Mouse (Mus musculus): Measurements from ENCODE around the gene Gm20388.

Gene Gm20388

DNA sequence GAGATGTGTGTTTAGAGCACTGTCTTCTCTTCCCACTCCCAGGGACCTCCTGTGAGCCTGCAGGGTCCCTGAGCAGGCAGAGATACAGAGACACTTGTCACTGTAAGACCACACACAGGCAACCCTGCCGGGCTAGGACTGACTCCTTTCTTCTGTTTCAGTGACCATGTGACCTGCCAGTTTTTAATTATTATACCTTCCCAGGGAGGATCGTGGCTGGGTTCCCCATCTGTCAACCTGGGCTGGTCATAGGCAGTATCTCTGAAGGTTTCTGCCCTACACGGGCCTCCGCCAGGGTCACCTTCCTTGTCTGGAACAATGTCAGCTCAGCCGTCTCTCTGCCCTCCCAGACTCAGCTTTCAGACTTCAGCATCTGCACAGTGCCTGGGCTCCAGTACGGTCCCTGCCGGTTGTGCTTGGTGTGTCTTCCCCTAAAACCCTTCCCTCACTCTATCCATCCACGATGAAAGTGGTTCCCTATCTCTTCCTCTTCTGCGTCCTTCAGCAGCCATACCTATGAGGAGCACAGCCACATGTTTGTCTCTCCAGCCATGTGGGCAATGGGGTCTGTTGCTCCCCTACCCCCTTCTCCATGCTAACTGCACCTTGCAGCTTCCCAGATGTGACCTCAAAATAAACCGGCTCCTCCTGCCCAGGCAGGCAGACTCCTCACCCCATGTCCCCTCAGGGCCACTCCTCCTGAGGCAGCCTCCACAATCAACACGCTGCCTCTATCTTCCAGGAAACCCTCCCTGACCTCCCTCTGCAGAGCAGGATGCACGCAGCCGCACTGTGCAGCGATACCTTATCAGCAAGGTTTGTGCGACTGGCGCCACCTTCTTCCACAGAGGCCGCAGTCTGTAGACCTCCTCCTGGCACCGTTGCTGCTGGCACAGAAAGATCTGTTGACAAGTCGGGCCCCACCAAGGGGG lies 2825.2 kb downstream of the Gm20388 start:
- no peak for DNase-seq (ENCODE audit: low spot score)

DNA sequence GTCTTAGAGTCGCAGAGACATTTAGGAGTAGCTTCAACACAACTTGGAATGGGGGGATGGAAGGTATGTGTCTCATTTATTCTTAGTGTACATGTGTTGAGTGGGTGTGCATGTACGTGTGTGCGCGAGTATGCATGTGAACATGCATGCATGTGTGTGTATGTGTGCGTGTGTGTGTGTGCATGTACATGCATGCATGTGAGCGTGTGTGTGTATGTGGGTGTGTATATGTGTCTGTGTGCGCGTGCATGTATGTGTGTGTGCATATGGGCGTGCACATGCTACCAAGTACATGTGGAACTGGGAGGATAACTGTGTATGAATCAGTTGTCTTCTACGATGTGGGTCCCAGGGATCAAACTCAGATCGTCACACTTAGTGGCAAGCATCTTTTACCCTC lies 2826.0 kb downstream of the Gm20388 start:
- no peak for DNase-seq (ENCODE audit: low spot score)

DNA sequence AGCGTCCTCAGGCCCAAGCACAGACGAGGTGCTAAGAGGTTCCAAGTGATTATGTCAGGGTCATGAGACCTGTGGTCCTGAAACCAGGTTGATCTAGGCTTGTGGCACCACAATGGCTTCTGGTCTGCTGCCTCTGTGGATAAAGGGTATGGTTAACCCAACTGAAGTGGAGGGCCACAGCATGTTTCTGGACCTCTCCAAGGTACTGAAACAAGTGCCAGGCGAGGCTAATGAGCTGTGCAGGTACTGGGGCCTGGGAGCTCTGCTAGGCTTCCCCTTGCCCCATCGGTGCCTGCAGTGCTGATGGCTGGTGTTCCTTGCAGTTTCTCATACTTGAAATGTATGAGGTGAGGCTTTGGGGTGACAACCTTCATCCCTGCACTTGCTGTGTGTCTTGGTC lies 2826.4 kb downstream of the Gm20388 start:
- DNase-seq (ENCODE audit: low spot score), result no peak

DNA sequence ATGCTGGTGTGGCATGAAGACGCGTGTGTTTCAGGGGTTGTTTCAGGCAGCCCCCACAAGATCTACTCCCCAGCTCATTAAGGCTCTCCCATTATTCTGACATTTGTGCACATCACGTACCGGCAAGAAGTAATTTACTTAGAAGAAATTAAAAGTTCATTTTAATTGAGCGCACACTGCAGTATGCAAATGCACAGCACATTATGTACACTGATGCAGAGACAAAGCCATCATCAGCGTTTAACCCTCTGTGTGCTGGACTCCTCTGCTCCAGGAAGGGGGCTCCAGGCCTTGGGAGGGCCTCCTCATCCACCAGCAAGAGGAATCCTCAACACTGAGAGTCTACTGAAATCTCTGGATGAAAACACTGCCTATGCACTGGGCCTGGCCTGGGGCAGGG lies 2827.2 kb downstream of the Gm20388 start:
- DNase-seq (ENCODE audit: low spot score), result no peak

DNA sequence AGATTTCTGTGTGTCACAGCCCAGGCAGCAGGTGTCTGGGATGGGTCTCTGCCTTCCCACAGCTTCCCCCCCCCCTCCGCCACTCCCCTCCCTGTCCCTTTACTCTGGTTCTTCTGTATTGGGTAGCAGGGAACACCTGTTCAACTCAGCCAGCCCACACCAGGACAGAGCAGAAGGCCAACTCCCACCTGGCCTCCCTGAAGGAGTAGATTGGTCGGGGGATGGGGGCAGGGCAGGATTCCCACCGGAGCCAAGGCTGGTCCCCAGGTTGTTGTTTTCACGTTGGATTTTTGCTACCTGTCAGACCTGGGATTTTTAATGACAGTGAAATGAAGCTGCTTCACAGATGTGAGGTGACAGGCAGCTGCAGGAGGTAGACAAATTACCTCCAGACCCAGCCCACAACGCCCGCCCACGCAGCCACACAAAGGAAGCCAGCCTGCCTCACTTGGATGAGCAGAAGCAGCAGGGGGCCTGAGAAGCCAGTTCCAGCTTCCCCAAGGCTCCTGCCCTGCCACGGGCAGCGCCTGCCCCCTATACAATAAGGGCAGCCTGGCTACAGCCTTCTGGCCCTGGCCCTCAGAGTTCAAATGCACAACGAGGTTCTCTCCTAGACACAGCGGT lies 2828.6 kb downstream of the Gm20388 start:
- DNase-seq (ENCODE audit: low spot score), result no peak

DNA sequence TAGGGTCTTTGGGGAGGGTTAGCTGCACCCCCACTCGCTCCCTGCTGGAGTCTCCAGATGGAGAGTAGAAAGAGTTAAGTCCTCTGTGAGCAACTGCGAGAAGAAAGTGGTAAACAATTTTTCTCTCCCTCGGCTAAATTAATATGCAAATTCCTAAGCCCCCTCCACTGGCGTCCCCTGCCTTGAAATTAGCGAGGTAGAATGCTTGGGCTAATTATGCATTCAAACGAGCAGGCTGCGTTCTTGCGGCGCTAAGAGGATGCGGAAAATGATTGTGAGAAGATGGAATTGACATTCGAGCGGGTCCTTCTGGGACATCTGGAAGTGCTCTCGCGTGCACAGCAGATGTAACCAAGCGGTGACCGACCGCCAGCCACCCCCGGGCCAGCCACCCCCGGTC lies 2831.8 kb downstream of the Gm20388 start:
- no peak for DNase-seq (ENCODE audit: low spot score)

DNA sequence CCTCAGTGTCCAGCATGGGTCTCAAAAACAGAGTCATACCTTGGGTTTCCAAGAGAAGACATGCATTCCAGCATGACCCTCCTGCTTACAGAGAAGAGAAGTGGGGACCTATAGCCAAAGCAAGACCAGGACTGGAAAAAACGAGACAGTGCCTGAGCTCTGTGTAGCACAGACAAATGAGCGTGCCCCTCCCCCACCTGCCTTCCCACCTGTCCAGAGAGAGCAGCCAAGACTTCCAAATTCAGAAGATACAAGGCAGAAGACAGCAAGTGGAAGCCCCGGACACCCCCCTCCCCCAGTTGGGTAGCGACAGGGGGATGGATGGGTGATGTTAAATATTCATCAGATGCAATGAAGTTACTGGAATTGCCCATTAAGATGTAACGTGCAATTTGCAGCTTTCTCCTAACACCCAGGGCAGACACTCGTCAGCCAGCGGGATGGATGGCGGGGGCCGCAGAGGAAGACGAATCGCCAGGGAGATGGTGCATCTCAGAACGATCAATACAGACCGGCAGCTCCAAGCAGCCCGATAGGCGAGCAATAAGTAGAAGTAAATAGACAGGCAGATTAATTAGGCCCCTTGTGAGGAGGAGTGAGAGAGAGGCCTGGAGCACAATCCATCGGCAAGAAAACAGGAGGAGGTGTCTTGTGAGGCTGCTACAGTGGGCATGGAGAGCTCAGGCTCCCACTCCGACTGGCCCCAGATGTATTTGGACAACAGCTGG lies 2834.5 kb downstream of the Gm20388 start:
- no peak for DNase-seq (ENCODE audit: low spot score)

DNA sequence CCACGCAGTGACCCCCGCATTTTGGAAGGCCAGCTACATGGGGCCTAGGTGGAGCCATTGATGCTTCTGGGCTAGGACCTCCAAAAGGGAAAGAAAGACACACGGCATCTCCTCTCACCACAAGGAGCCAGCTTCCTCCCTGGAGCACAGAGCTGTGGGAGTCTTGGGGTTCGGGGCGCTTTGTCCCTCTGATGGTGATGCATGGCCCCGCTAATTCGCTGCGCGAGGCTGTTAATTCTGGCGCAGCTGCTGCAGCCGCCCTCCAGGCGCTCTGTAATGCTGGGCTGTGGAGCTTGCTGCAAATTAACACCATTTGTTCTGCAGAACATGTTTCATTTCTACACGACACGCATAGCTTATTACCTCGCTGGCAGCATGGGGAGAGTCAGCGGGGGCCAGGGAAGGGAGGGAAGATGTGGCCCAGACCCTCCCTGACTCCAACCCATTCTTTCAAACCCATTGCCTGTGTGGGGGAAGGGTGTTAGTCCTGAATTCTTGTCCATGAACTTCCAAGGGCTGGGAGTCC lies 2835.2 kb downstream of the Gm20388 start:
- DNase-seq (ENCODE audit: low spot score), result no peak

DNA sequence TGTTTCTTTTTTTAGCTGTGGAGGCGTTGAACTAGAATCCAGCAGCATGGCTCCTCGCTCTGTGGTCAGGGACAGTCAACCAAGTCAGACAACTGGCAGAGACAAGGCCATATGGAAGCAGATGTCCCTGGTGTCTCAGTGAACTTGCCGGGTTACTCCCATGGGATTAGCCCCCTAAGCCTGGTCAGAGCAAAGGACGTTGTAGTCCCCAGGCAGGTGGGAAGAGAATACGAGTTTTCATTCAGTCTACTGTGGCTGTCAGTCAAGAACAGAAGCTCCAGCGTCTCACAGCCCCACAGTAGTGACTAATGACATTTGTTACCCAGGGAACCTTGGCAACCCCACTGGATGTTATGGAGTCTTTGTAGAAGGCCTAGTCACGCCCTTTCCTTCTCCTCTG lies 2835.8 kb downstream of the Gm20388 start:
- DNase-seq (ENCODE audit: low spot score), result no peak

DNA sequence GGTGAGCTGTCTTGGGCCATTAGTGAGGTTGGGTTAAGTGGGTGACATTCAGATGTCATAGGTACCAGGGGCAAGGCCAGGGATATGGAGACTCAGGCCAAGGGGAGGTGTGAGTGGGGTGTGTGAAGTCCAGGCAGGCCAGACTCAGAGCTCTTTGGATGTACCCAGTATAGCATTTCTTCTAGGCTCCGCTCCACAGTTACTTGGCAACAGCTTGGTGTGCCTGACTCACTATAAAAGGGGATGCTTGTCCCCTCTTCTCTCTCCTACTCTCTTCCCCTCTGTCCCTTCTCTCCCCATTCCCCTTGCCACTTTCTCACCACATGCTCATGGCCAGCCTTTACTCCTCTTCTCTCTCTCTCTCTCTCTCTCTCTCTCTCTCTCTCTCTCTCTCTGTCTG lies 2837.2 kb downstream of the Gm20388 start:
- no peak for DNase-seq (ENCODE audit: low spot score)

DNA sequence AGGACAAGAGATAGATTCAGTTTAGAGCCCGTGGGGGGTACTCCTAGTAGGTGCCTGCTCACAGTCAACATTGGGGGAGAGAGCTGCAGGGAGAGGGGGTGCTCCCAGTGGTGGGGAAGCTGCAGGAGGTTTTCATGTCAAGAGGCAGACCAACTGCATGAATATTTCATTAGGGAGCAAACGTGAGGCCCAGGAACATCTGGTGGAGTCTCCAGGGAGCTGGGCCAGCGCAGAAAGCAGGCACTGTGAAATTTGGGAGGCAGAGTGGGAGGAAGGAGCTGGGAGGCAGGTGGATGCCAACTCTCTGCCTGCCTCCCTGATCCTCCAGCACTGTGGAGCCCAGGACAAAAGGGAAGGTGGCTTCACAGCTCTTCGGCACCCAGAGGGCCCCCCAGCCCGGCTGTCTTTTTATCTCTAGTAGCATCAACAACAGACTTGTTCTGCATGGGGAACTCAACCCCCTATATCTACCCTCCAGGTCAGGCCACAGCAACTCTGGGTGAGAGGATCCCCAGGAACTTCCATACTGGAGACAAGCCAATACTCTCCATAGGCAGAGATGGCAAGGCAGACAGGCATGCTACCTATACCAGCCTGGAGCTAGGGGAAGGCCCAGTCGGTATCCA lies 2838.8 kb downstream of the Gm20388 start:
- DNase-seq (ENCODE audit: low spot score), result no peak

DNA sequence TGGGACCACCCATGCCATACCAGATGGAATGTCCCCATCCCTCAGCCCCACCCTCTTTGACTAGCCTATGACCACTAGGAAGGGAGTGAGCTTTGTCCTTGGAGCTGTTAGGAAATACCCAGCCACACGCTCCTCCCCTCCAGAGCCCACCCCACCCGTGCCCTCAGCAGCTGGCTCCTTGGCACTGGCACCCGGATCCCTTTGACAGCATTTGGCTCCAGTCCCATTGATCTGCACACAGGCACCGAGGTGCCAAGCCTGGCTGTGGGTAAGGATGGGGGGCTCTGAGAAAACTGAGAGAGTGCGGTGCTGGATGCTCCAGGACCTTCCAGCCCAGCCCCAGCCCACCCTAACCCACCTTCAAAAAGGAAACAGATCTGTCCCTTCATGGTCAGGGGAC lies 2840.7 kb downstream of the Gm20388 start:
- DNase-seq (ENCODE audit: low spot score), result no peak

DNA sequence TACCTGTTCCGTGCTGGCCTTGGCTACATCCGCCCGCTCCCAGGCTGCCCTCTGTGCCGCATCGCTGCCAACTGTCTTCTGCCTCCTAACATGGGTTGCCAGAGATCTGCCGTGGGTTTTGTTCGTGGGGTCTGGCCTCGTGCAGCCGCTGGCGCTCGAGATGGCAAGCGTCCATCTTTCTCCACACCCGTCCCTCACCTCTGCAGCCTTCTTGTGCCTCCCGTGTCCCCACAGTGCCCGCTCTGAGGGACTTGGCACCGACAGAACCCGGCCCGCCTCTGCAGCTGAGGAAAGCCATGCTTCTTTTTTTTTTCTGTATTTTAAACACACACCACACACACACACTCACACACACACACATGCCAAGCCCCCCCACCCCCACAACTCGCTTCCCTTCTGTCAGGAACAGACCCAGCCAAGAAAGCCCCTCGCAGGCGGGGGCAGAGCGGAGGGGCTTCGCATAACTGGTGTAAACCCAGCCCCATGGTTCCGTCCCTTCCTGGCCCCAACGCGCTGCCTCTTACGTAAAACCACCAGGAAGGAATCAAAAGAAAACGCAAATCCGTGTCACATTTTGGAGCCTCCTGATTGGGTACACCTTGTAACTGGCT lies 2841.6 kb downstream of the Gm20388 start:
- no peak for DNase-seq (ENCODE audit: low spot score)

DNA sequence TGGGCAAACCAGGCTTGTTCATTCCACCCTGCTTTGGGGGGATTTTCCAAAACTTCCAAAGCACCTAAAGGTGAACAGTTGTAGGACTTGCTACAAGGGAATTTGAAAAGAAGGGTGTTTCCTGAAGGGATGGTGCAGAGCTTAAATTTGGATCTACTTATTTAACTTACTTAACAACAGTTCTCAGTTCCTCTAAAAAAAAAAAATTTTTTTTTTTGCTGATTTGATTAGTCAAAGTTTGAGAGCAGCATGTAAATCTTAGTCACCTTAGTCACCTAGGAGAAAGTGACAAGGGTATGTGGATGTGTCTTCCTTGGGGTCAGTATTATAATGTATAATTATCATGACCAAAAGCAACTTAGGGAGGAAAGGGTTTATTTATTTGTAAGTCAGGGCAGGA lies 2848.0 kb downstream of the Gm20388 start:
- no peak for DNase-seq (ENCODE audit: low spot score)

DNA sequence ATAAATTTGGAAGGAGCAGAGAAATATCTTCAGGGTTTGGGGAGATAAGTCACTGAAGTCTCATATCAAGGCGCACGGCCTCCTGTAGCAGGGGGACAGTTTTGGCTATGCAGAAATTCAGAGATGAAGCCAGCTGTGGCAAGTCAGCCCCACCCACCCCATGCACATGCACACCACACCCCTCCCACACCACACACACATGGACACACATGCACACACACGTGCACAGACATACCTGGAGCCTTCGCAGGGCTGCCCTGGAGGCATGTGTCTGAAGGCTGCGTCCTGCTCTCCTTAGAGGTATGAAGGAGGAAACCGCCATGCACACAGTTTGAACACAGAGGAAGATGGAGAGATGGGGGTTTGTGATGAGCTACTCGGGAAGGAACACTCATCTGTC lies 2849.5 kb downstream of the Gm20388 start:
- DNase-seq (ENCODE audit: low spot score), result no peak

DNA sequence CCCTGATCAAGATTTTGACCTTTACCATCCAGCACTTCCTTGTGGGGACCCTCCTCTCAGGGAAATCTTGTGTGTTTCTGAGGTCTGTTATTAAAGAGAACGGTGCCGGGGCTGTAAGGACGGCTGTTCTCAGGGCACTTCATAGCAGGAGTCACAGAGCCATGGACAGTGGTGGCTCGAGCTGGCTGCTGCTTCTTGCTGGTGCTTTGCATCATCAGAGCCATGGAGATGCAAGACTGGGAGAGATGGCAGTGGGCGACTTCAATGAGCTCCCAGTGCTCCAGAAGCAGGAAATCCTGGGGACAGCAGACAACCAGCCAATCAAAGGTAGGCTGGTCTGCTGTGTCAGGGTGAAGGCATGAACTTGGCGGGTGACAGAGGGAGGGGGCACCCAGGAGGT lies 2850.5 kb downstream of the Gm20388 start:
- no peak for DNase-seq (ENCODE audit: low spot score)

DNA sequence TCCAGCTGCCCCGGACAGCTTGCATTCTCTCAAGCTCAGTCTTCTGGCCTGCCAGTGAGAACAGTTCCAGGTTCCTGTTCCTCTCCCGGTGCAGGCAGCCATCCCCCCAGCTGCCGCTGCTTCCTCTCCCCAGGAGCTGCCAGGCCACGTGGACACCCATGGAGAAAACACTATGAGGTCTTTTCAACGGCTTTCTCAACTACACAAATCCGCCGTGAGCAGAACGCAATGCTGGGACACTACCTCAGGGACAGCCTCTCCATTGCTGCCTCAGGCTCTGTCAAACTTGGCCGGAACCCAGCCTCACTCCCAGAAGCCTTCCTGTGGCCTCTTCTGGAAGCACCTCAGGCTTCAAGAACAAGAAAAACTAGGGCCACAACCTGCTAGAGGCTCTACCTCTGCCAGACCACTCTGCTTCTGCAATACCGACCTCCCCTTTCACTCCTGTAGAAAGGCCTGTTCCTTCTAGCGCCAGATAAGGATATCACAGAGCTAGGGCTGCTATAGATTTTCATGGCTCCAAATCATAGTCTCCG lies 2852.2 kb downstream of the Gm20388 start:
- DNase-seq (ENCODE audit: low spot score), result no peak

DNA sequence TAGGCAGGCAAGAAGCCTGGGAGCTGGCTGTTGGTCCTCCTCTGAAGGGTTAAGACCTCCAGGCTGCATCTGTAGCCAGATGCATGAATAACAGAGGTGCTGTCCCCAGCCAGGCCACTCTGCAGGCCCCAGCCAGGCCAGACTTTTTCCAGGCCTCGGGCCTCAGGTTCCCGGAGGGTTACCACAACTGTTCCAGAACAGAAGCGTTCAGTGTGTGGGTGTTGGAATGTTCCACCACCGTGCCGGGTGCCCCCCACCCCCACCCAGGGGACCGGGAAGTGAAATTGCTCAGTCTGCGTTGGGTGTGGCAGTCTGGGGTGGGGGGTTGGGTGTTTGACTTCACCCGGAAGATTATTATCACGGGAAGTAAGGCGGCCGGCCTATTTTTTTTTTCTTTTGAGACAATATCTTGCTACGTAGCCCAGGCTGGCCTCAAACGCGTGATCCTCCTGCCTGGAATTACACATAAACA lies 2852.7 kb downstream of the Gm20388 start:
- no peak for DNase-seq (ENCODE audit: low spot score)

DNA sequence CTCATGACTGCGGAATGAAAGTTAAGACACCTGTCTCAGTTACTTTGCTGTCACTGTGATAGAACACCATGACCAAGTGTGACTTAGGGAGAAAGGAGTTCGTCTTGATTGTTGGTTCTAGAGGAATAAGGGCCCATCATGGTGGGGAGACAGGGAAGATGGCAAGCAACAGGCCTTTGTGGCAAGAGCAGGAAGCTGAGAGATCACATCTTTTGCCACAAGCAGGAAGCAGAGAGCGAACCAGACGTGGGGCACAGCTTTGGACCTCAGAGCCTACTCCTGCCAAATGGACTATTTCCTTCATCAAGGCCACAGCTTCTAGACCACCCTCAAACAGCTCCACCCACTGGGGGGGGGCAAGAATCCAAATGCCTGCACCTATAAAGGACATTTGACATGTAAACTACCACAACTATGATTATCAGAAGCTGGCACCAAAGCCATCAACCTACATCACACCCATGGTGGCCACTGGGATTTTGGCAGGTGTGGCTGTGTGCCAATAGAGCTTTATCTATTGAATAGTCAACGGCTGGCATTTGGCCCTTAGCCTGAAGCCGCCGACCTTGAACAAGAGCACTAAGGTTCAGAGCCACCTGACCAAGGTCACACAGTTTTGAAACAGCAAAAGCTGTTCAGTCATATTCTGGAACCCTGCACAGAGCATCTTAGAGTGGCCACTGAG lies 2854.3 kb downstream of the Gm20388 start:
- no peak for DNase-seq (ENCODE audit: low spot score)

DNA sequence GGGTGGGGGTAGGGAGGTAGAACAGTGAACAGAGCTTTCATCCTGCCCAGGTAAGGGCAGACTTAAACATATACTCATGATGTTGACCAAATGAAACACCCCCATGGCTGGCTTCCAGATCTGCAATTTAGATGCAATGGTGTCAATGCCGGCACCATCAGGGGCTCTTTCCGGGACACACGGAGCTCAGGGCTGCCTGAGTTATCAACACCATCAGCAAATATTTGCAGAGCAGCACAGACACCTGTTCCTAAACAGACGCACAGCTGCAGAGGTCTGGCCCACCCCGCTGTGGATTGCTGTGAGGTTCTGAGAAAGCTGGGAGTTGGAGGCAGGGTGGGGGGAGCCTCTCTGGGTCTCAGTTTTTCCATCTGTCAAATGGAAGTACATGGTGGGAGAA lies 2855.5 kb downstream of the Gm20388 start:
- DNase-seq (ENCODE audit: low spot score), result no peak

Data from adipocyte (in vitro differentiated cells).